10 mouse cellular contexts compared by ENCODE assay signal in the genomic region with DNA sequence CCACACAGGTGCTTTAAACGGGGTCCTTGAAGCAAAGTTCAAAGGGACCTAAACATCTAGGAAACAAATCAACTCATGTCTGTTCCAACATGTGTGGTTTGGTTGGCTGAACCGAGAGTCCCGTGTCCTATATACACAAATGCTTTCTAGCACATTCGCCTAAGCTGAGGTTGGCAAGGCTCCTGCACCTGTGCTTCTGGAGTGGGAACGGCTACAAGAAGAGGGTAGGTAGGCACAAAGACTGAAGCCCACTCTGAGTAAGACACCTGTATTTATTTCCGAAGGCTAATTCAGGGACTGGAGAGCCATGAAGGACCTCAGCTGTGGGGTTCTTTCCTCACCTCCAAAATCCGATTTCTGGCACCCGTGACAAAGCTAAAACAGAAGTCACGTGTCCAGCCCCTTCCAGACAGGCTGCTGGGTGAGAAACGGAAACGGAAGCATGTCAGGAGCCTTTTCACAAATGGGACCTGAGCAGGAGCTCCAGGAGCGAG. TPM values are rescaled to one million over a fixed set of nuclear protein-coding genes. Genes with fewer than 3 reads are reported as not detected.
DNase-seq lines count a peak whose midpoint lies in the region; ATAC-seq lines count a peak whose summit lies in the region.
"Had no signal": no experiment of that assay in that cellular context is flagged by ENCODE, and none has a peak within 500 bp of the region (broad histone marks: within the 10 kb centered on the region; RNA-seq: fewer than 3 reads in every experiment).

No protein-coding gene starts in this region.

- H3K4me3 ChIP-seq in hindbrain, embryonic 10.5 days = no peak overlapping the region
- no peak overlapping the region for H3K4me3 ChIP-seq in hindbrain, embryonic 14.5 days (replicated peaks; ENCODE audit: low read length)
- no peak overlapping the region for H3K4me3 ChIP-seq in brown adipose tissue, adult 24 weeks (ENCODE audit: insufficient read depth, low read depth, low read length)
- H3K4me3 ChIP-seq in forebrain, embryonic 16.5 days (replicated peaks; ENCODE audit: low read length) = no peak overlapping the region
- H3K4me3 ChIP-seq in intestine, embryonic 16.5 days (ENCODE audit: low read length) = no peak overlapping the region

- H3K27ac ChIP-seq in hindbrain, embryonic 10.5 days = peak overlapping the region; percentile 53
- no peak overlapping the region for H3K27ac ChIP-seq in hindbrain, embryonic 14.5 days
- H3K27ac ChIP-seq in brown adipose tissue, adult 24 weeks (replicated peaks; ENCODE audit: low read depth, low read length) = peak overlapping the region; percentile 12; the same call in 1 of the 2 replicates
- no peak overlapping the region for H3K27ac ChIP-seq in forebrain, embryonic 16.5 days (ENCODE audit: low read length)
- H3K27ac ChIP-seq in intestine, embryonic 16.5 days (ENCODE audit: low read length) = no peak overlapping the region
- H3K27ac ChIP-seq: macrophage had no signal

- H3K4me1 ChIP-seq in hindbrain, embryonic 10.5 days (replicated peaks) = peaks cover 9% of the 10 kb centered on the region; the same call in 1 of the 2 replicates
- 0 out of 2 replicates have a peak, but pooled peaks cover 3% of the 10 kb centered on the region for H3K4me1 ChIP-seq in hindbrain, embryonic 14.5 days (replicated peaks; ENCODE audit: control insufficient read depth, insufficient read depth, low read length)
- H3K4me1 ChIP-seq in brown adipose tissue, adult 24 weeks (ENCODE audit: control insufficient read depth, insufficient read depth, insufficient read length, low read length) = peaks cover 16% of the 10 kb centered on the region
- H3K4me1 ChIP-seq in forebrain, embryonic 16.5 days (replicated peaks; ENCODE audit: control insufficient read depth, insufficient read depth, low read length) = peaks cover 9% of the 10 kb centered on the region
- H3K4me1 ChIP-seq in intestine, embryonic 16.5 days (ENCODE audit: control insufficient read depth, insufficient read depth, low read length) = peaks cover 4% of the 10 kb centered on the region; the same call in 1 of the 2 replicates

- WGBS in hindbrain, embryonic 10.5 days = 79% methylated on average over 12 of the region's 12 CpGs
- WGBS in hindbrain, embryonic 14.5 days = 81% methylated on average over 12 of the region's 12 CpGs
- WGBS in forebrain, embryonic 16.5 days = 84% methylated on average over 12 of the region's 12 CpGs
- WGBS in intestine, embryonic 16.5 days = 75% methylated on average over 12 of the region's 12 CpGs

- no peaks in the 10 kb centered on the region for H3K36me3 ChIP-seq in hindbrain, embryonic 10.5 days
- no peaks in the 10 kb centered on the region for H3K36me3 ChIP-seq in hindbrain, embryonic 14.5 days (replicated peaks; ENCODE audit: control insufficient read depth, insufficient read depth)
- no peaks in the 10 kb centered on the region for H3K36me3 ChIP-seq in forebrain, embryonic 16.5 days (ENCODE audit: control insufficient read depth, insufficient read depth)
- H3K36me3 ChIP-seq in intestine, embryonic 16.5 days (ENCODE audit: control insufficient read depth, insufficient read depth, low read length) = no peaks in the 10 kb centered on the region

- no peak for ATAC-seq in hindbrain, embryonic 14.5 days (ENCODE audit: low FRiP score)
- peak; percentile 18; the same call in 1 of the 2 replicates for ATAC-seq in forebrain, embryonic 16.5 days
- ATAC-seq in intestine, embryonic 16.5 days = peak; percentile 4; the same call in 1 of the 2 replicates

- intact Hi-C loops in left cerebral cortex, postnatal 14 days (cut with DNase I) = loop anchor here (1.0 kb wide), 1 partner anchor 194 kb away; no protein-coding TSS in a partner anchor

- no peak overlapping the region for H3K9ac ChIP-seq in hindbrain, embryonic 14.5 days
- no peak overlapping the region for H3K9ac ChIP-seq in forebrain, embryonic 16.5 days (replicated peaks; ENCODE audit: low read depth, low read length)
- H3K9ac ChIP-seq in intestine, embryonic 16.5 days (ENCODE audit: low read depth, low read length) = no peak overlapping the region

- no peak overlapping the region; the same call in 1 of the 2 replicates for H3K4me2 ChIP-seq in hindbrain, embryonic 14.5 days (replicated peaks)
- no peak overlapping the region for H3K4me2 ChIP-seq in forebrain, embryonic 16.5 days (ENCODE audit: low read length)
- H3K4me2 ChIP-seq in intestine, embryonic 16.5 days (ENCODE audit: low read depth, low read length) = no peak overlapping the region

- DNase-seq in hindbrain, embryonic 10.5 days (ENCODE audit: low spot score) = peak; percentile 10
- no peak for DNase-seq in hindbrain, embryonic 14.5 days (ENCODE audit: low spot score)
- no peak for DNase-seq in left cerebral cortex, postnatal 14 days (ENCODE audit: low spot score in 2 of 2)
- no peak for DNase-seq in urinary bladder, adult 18-20 months (ENCODE audit: low spot score in 2 of 2)
- DNase-seq in thymus, postnatal 4 days = no peak

- H3K27me3 ChIP-seq in hindbrain, embryonic 10.5 days (ENCODE audit: insufficient read depth, poor library complexity, severe bottlenecking) = no peaks in the 10 kb centered on the region
- no peaks in the 10 kb centered on the region for H3K27me3 ChIP-seq in hindbrain, embryonic 14.5 days (ENCODE audit: control insufficient read depth, insufficient read depth, low read length)
- no peaks in the 10 kb centered on the region for H3K27me3 ChIP-seq in forebrain, embryonic 16.5 days (replicated peaks; ENCODE audit: control insufficient read depth, insufficient read depth, low read length)
- H3K27me3 ChIP-seq in intestine, embryonic 16.5 days (replicated peaks; ENCODE audit: control insufficient read depth, insufficient read depth, low read length) = no peaks in the 10 kb centered on the region

- H3K9me3 ChIP-seq in hindbrain, embryonic 10.5 days = no peaks in the 10 kb centered on the region
- H3K9me3 ChIP-seq in hindbrain, embryonic 14.5 days (ENCODE audit: control insufficient read depth, low read length) = no peaks in the 10 kb centered on the region
- no peaks in the 10 kb centered on the region for H3K9me3 ChIP-seq in forebrain, embryonic 16.5 days (ENCODE audit: control insufficient read depth, low read length)
- no peaks in the 10 kb centered on the region for H3K9me3 ChIP-seq in intestine, embryonic 16.5 days (ENCODE audit: control insufficient read depth, low read length)

RNA-seq across cellular contexts. Expression of a gene that starts 42.8 kb away (rescaled TPM):
- not detected in 2 replicates for polyA plus RNA-seq in hindbrain, embryonic 10.5 days (2016; fragmentation: Nextera tagmentation; extraction: Ambion mirVana)
- polyA plus RNA-seq in hindbrain, embryonic 14.5 days (2014; fragmentation: Nextera tagmentation; extraction: Ambion mirVana) = 0.09 and 0.12 TPM in 2 replicates
- not detected in 2 replicates for polyA plus RNA-seq in brown adipose tissue, adult 24 weeks (2012; ENCODE audit: insufficient read depth, insufficient read length, missing spikeins)
- 0.11 TPM in 1 of 2 replicates, not detected in the other for polyA plus RNA-seq in forebrain, embryonic 16.5 days (2015; fragmentation: Nextera tagmentation; extraction: Ambion mirVana)
- 51.0 and 64.1 TPM in 2 replicates for polyA plus RNA-seq in intestine, embryonic 16.5 days (2015; fragmentation: Nextera tagmentation; extraction: Ambion mirVana)
- not detected for total RNA-seq in left cerebral cortex, postnatal 14 days (2021)
- total RNA-seq: gastrocnemius, postnatal 25 days had no signal
- polyA plus RNA-seq: macrophage had no signal

Comparison
In these comparisons a context has a peak if more than half of its experiments do, and no peak if none do; other contexts are left out.
1. H3K27ac ChIP-seq: peak in hindbrain, embryonic 10.5 days (single experiment) and brown adipose tissue, adult 24 weeks (single experiment); none in hindbrain, embryonic 14.5 days (single experiment), forebrain, embryonic 16.5 days (single experiment) and intestine, embryonic 16.5 days (single experiment).
2. RNA of a gene that starts 42.8 kb away (polyA plus RNA-seq): 51.0 to 64.1 TPM in intestine, embryonic 16.5 days; 0.09 to 0.12 TPM in hindbrain, embryonic 14.5 days, not detected in hindbrain, embryonic 10.5 days, not detected in brown adipose tissue, adult 24 weeks and 0.11 TPM in forebrain, embryonic 16.5 days; every median in the first group is over 10 times any median in the second.